Mouse (Mus musculus) kidney, embryonic 16.5 days (tissue): ENCODE results near the gene Rint1. TPM values are rescaled to one million over a fixed set of nuclear protein-coding genes. Genes with fewer than 3 reads are reported as not detected.
A peak's percentile ranks its signal among the peaks of the same experiment; 100 is the strongest.

Experiments
- ATAC-seq: fragments of 200-750 bp; cut with Nextera tagmentation; 2 replicates; pipeline ENCODE4 v1.8.0; 2017; ENCODE audit warnings: moderate TSS enrichment; ENCODE audit not compliant: low FRiP score, low TSS enrichment
- H3K27ac ChIP-seq: fragments of 300-500 bp; sonication (generic); 2 replicates; pipeline ENCODE4 v1.5.1; 2014; ENCODE audit warnings: low read length
- H3K27me3 ChIP-seq: fragments of 300-500 bp; sonication (generic); 2 replicates; pipeline ENCODE4 v1.6.1; 2014; ENCODE audit warnings: low read length, control low read depth, mixed read lengths; ENCODE audit not compliant: insufficient read depth
- H3K36me3 ChIP-seq: fragments of 300-500 bp; sonication (generic); 2 replicates; pipeline ENCODE4 v1.6.1; 2014; ENCODE audit warnings: low read length, control low read depth, mixed read lengths; ENCODE audit not compliant: insufficient read depth
- H3K4me1 ChIP-seq: fragments of 300-500 bp; sonication (generic); 2 replicates; pipeline ENCODE4 v1.6.1; 2014; ENCODE audit warnings: low read length, control low read depth, mixed read lengths; ENCODE audit not compliant: insufficient read depth
- H3K4me2 ChIP-seq: fragments of 300-500 bp; sonication (generic); replicated peaks from 2 replicates; pipeline ENCODE4 v1.6.1; 2014; ENCODE audit warnings: low read depth, low read length
- H3K4me3 ChIP-seq: fragments of 300-500 bp; sonication (generic); 2 replicates; pipeline ENCODE4 v1.5.1; 2014; ENCODE audit warnings: mild to moderate bottlenecking, low read length
- H3K9ac ChIP-seq: fragments of 300-500 bp; sonication (generic); replicated peaks from 2 replicates; pipeline ENCODE4 v1.6.1; 2014; ENCODE audit warnings: low read length
- H3K9me3 ChIP-seq: fragments of 300-500 bp; sonication (generic); 2 replicates; pipeline ENCODE4 v1.6.1; 2016; ENCODE audit warnings: low read length, control low read depth
- WGBS: fragments of 180-500 bp; shearing (Covaris S2); extraction: QIAGEN DNeasy Blood & Tissue Kit; methylation state at CpG from one replicate; pipeline ENCODE4 v1.1.7; 2014; 5-methylcytosine and 5-hydroxymethylcytosine counted together
- polyA plus RNA-seq: library from polyadenylated mRNA; unstranded; fragments of >200 nt; fragmentation: Nextera tagmentation; extraction: Ambion mirVana; gene quantifications from 2 replicates; pipeline ENCODE4 v1.2.1, GENCODE M21; 2015

Rint1 gene
- 33.6 and 36.7 TPM in 2 replicates for polyA plus RNA-seq

DNA sequence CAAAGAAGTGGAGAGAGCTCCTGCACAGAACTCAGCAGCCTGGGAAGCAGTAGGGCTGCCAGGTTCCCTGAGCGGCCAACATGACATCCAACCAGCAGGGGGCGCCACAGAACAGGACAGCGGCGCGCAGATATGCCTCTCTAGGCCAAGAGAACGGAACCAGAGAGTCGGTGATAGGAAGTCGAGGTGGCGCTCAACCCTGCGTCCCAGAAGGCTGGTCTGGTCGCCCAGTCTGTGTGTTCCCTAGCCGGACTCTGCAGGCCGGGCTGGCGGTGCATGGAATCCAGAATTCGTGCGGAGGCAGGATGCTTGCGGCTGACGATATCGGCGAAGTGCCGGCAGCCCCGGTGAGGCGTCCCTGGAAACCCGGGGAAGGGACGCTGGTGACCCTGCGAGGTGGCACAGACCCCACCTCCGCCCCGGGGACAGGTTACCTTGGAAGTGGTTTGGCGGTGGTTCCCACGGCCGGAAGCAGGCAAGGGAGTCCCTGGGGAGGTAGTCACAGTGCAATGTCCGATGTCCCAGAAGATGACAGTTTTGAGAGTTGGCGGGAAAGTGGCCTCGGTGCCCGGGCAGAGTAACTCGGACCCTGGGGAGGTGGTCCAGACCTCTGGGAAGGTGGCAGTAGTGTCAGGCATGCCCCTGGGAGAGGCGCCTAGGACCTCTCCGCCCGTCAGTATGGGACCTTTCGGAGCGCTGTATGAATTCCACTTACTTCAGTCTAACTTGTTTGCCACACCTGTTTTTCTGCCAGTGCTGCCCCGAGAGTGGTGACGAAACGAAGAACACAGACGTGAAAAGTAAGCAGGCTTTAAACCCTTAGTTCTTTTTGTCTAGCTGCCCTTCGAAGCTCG lies at the start of gene Rint1:
Gene Rint1 (plus strand): TSS at position 176 of the 854 bp plus-strand sequence.
- Histone ChIP-seq H3K4me1 (peaks cover 10% of the 10 kb centered on the region), H3K36me3 (peaks cover 13% of the 10 kb centered on the region), H3K9me3 (0 out of 2 replicates have a peak, but pooled peaks cover 3% of the 10 kb centered on the region), H3K4me3 (peak within 1 kb of the TSS; percentile 93), H3K9ac (peak within 1 kb of the TSS; percentile 89), H3K27ac (peak within 1 kb of the TSS; percentile 77), H3K27me3 (no peaks in the 10 kb centered on the region), H3K4me2 (peak within 1 kb of the TSS; percentile 86)
- peak; percentile 88 for ATAC-seq
- WGBS: 3% methylated on average over 47 of the region's 47 CpGs

DNA sequence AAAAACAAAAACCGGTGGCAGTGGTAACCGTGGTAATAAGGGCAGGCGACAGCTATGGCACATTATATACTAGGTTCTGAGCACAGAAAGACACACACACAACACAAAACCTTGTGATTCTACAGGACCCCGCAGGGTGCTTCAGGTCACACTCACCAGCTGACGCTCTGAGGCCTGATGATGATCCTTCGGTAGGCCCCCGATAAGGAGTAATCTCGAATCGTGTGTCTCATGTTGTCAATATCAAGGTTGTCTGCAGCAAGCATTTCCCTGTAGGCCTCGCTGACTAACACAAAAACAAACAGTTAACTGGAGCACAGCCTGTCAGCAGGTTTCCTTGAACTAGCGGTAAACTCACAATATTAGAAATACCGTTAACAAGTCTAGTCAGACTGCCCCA lies 44.2 kb upstream of the Rint1 start:
- H3K36me3 ChIP-seq: peaks cover 54% of the 10 kb centered on the region

DNA sequence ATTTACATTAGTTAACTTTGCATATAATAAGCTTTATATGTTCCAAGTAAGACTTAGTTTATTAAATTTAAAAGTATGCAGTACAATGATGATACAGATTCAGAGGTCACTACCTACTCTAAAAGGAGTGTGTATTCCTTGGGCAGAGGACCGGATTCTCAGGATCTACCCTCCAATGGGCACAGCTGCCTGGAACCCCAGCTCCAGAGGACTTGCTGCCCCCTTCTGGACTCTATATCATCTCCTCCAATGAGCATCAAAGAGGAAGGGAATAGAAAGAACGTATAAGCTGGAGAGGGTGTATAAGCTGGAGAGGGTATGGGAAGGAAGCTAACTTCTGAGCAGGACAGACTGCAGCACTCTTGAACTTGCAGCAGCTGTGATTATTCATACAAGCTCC lies 37.6 kb upstream of the Rint1 start:
- Histone ChIP-seq H3K9me3 (no peaks in the 10 kb centered on the region), H3K36me3 (peaks cover 43% of the 10 kb centered on the region), H3K27me3 (no peaks in the 10 kb centered on the region), H3K9ac (no peak overlapping the region), H3K4me1 (no peaks in the 10 kb centered on the region), H3K4me3 (no peak overlapping the region), H3K27ac (no peak overlapping the region), H3K4me2 (no peak overlapping the region)
- 66% methylated on average over 2 of the region's 2 CpGs for WGBS
- no peak for ATAC-seq

More for the DNA sequence above, 44.2 kb upstream of the Rint1 start:
- Histone ChIP-seq H3K4me3 (no peak overlapping the region), H3K27ac (no peak overlapping the region), H3K9ac (no peak overlapping the region), H3K9me3 (no peaks in the 10 kb centered on the region), H3K4me1 (no peaks in the 10 kb centered on the region), H3K4me2 (no peak overlapping the region), H3K27me3 (no peaks in the 10 kb centered on the region)
- 95% methylated on average over 12 of the region's 12 CpGs for WGBS
- no peak for ATAC-seq

DNA sequence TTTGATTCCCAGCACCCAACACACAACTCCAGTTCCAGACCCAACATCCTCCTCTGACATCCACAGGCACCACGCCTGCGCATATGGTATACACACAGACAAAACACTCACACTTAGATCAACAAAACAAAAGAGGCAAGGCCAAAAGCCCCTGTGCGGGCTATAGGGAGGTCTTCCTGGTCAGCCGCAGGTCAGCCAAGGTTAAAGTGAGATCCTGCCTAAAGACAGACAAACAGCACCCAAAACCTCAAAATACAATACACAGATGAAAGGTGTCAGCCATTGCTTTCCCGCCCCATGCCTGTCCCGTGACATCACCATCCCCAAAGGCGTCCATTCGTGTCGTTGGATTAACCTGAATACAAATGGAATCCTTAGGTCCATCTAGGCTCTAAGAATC lies 31.9 kb upstream of the Rint1 start:
- peaks cover 47% of the 10 kb centered on the region for H3K36me3 ChIP-seq
- H3K9me3 ChIP-seq: 0 out of 2 replicates have a peak, but pooled peaks cover 3% of the 10 kb centered on the region
- ATAC-seq: no peak
- no peaks in the 10 kb centered on the region for H3K27me3 ChIP-seq
- no peak overlapping the region for H3K4me3 ChIP-seq
- H3K4me1 ChIP-seq: no peaks in the 10 kb centered on the region
- no peak overlapping the region for H3K4me2 ChIP-seq
- H3K27ac ChIP-seq: no peak overlapping the region
- H3K9ac ChIP-seq: no peak overlapping the region
- WGBS: 98% methylated on average over 9 of the region's 9 CpGs

DNA sequence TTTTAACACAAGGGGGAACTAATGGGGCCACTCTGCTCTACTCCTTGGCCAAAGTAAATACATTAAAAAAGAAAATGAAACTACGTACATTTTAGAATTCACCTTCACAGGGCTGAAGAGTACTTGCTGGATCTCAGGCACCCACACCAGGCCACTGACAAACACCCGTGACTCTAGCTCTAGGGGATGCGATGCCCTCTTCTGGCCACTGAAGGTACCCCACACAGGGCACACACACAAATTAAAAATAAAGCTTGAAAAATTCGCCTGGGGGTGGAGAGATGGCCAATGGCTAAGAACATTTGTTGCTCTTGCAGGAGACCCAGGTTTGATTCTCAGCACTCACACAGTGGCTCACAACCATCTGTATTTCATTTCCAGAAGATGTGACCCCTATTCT lies 31.1 kb upstream of the Rint1 start:
- no peak overlapping the region for H3K4me3 ChIP-seq
- no peak overlapping the region for H3K27ac ChIP-seq
- WGBS: 94% methylated on average over 4 of the region's 4 CpGs
- no peak for ATAC-seq
- no peaks in the 10 kb centered on the region for H3K27me3 ChIP-seq
- H3K4me2 ChIP-seq: no peak overlapping the region
- peaks cover 44% of the 10 kb centered on the region for H3K36me3 ChIP-seq
- 0 out of 2 replicates have a peak, but pooled peaks cover 3% of the 10 kb centered on the region for H3K9me3 ChIP-seq
- no peaks in the 10 kb centered on the region for H3K4me1 ChIP-seq
- no peak overlapping the region for H3K9ac ChIP-seq

DNA sequence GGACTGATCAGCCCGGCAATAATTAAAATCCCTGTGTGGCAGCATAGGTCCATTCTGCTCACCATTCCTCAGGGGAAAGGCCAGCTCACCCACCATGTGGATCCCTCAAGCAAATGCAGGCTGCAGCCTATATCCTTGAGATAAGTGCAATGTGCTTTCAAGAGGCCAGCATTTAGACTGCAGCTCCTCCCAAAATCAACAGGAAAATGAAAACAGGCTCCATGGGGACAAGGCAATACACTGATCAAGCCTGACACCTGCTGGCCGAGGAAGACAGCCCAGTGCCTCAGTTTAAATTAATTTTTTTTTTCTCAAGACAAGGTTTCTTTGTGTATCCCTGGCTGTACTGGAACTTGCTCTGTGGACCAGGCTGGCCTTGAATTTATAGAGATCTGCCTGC lies 28.9 kb upstream of the Rint1 start:
- H3K9ac ChIP-seq: no peak overlapping the region
- H3K27me3 ChIP-seq: no peaks in the 10 kb centered on the region
- 0 out of 2 replicates have a peak, but pooled peaks cover 3% of the 10 kb centered on the region for H3K9me3 ChIP-seq
- WGBS: 46% methylated on average over 2 of the region's 2 CpGs
- peak; percentile 63; the same call in 1 of the 2 replicates for ATAC-seq
- no peak overlapping the region for H3K4me3 ChIP-seq
- H3K4me2 ChIP-seq: no peak overlapping the region
- no peak overlapping the region for H3K27ac ChIP-seq
- H3K4me1 ChIP-seq: no peaks in the 10 kb centered on the region
- H3K36me3 ChIP-seq: peaks cover 40% of the 10 kb centered on the region

DNA sequence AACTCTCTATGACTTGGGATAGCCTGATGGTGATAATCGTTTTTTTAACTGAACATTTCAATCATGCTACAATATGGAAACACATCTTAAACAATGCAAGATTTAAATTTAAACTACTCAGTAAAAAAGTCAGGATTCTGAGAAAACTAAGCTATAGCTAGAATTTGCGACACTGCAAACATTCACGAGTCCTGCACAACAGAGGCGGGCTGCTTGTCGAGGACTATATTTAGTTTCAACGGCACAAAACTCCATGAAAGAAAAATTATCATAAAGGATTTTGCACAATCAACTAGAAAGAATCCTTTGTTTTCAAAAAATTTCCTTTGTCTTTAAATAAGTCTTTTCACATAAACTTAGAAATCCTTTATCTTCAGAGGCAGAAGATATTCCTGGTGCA lies 25.0 kb upstream of the Rint1 start:
- no peak for ATAC-seq
- Histone ChIP-seq H3K4me1 (no peaks in the 10 kb centered on the region), H3K27me3 (no peaks in the 10 kb centered on the region), H3K9me3 (no peaks in the 10 kb centered on the region), H3K4me3 (no peak overlapping the region), H3K4me2 (no peak overlapping the region), H3K9ac (no peak overlapping the region), H3K27ac (no peak overlapping the region), H3K36me3 (peaks cover 39% of the 10 kb centered on the region)
- WGBS: 85% methylated on average over 6 of the region's 6 CpGs

DNA sequence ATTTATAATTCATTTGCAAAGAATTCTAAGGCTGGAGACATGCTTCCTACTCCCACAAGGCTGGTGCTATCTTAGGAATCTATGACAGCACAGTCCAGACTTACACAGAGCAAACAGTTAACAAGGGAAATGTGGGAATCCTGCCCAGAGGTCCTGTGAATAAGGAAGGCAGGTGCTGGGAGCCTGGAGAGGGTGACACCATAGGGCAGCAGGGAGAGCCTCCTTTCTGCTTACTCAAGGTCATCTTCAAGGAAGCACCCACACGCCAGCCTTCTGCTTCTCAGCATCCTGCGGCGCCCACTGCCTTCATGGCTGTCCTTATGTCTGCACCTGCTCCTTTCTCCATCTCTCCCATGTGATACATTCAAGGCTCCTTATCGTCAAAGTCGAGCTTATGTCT lies 23.0 kb upstream of the Rint1 start:
- no peaks in the 10 kb centered on the region for H3K9me3 ChIP-seq
- H3K27ac ChIP-seq: no peak overlapping the region
- H3K36me3 ChIP-seq: peaks cover 49% of the 10 kb centered on the region
- no peaks in the 10 kb centered on the region for H3K4me1 ChIP-seq
- WGBS: 91% methylated on average over 5 of the region's 5 CpGs
- H3K4me2 ChIP-seq: no peak overlapping the region
- H3K27me3 ChIP-seq: no peaks in the 10 kb centered on the region
- H3K4me3 ChIP-seq: no peak overlapping the region
- ATAC-seq: no peak
- H3K9ac ChIP-seq: no peak overlapping the region

DNA sequence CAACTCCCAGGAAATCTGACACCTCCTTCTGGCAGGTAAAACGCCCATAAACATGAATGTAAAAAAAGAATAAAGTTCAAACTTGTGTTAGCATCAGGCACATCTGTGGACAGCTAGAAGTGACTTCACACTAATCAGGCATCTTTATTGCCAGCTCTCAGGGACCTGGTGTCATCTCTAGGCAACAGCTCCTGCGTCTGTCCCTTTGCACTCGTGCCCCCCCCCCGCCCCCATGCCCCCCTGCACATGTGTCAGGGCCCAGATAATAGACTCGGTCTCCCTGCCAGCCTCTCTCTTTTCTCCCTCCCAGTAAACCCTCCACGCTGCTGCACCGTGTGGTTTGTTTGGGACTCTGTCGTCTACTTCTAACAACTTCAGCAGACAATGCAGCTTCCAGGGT lies 16.4 kb upstream of the Rint1 start:
- H3K9ac ChIP-seq: no peak overlapping the region
- no peak overlapping the region for H3K4me3 ChIP-seq
- H3K36me3 ChIP-seq: peaks cover 43% of the 10 kb centered on the region
- no peaks in the 10 kb centered on the region for H3K9me3 ChIP-seq
- H3K4me2 ChIP-seq: no peak overlapping the region; the same call in 1 of the 2 replicates
- H3K27me3 ChIP-seq: no peaks in the 10 kb centered on the region
- no peaks in the 10 kb centered on the region for H3K4me1 ChIP-seq
- H3K27ac ChIP-seq: no peak overlapping the region
- 26% methylated on average over 8 of the region's 8 CpGs for WGBS
- ATAC-seq: peak; percentile 39; the same call in 1 of the 2 replicates

DNA sequence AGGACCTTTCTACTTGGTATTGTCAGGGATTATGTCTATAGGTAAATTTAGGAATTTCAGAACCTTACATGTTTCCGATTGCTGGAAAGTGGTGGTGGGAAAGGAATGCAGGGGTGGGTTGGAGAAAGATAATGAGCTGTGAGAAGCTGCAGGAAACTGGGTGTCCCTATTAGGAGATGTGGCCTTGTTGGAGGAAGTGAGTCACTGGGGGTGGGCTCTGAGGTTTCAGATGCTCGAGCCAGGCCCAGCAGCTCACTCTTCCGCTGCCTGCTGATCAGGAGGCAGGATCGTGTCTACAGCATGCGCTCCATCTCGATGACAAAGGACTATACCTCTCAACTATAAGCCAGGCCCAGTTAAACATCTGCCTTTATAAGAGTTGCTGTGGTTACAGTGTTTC lies 13.3 kb upstream of the Rint1 start:
- ATAC-seq: no peak
- Histone ChIP-seq H3K27ac (no peak overlapping the region), H3K36me3 (peaks cover 24% of the 10 kb centered on the region), H3K4me3 (no peak overlapping the region), H3K9me3 (no peaks in the 10 kb centered on the region), H3K9ac (no peak overlapping the region), H3K4me1 (no peaks in the 10 kb centered on the region), H3K4me2 (no peak overlapping the region), H3K27me3 (no peaks in the 10 kb centered on the region)
- 82% methylated on average over 6 of the region's 6 CpGs for whole genome bisulfite sequencing
